Mouse (Mus musculus): ENCODE results near the gene 9930021J03Rik. TPM values are rescaled to one million over a fixed set of nuclear protein-coding genes. Genes with fewer than 3 reads are reported as not detected.
A peak's percentile ranks its signal among the peaks of the same experiment; 100 is the strongest.

The 9930021J03Rik gene
- polyA plus RNA-seq, 1 experiment from 2014 or later = 4.0 TPM

DNA sequence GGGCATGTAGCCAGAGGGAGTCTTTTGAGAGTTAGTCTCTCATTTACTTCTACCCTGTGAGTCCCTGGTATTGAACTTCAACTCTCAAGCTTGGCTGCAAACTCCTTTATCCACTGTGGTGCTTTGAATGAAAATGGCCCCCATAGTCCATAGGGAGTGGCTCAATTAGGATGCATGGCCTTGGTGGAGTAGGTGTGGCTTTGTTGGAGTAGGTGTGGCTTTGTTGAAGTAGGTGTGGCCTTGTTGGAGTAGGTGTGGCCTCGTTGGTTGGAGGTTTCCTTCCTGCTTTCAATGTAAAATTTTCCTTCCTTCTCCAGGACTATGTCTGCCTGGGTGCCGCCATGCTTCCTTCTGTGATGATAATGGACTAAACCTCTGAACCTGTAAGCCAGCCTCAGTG, 25.1 kb upstream of the 9930021J03Rik start:
- no peaks in the 10 kb centered on the region for H3K27me3 ChIP-seq (replicated peaks; ENCODE audit: low read depth, poor library complexity, severe bottlenecking)
- H3K27ac ChIP-seq (replicated peaks) = no peak overlapping the region
- no peaks in the 10 kb centered on the region for H3K36me3 ChIP-seq (replicated peaks)
- H3K4me1 ChIP-seq = no peaks in the 10 kb centered on the region
- 79% methylated on average over 2 of the region's 2 CpGs for WGBS
- no peak overlapping the region for H3K4me3 ChIP-seq
- no peaks in the 10 kb centered on the region for H3K9me3 ChIP-seq
- DNase-seq (ENCODE audit: low spot score) = no peak

DNA sequence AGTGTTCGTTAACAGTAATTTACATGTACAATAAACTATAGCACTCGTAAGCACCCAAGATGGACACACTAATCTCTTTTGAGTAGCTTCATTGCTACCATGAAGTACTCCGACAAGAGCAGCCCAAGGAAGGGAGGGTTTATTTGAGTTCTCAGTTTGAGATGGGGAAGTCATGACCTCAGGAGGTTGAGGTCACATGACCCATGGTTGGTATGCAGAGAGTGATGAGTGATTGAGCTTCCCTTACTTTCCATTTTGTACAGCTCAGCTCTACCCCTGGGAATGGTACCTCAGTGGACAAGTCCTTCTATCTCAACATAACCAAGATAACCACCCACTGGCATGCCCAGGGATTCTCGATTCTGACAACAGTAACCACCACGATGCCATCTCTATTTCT, 22.8 kb upstream of the 9930021J03Rik start:
- WGBS = 76% methylated on average over 5 of the region's 5 CpGs
- Histone ChIP-seq H3K36me3 (replicated peaks) (no peaks in the 10 kb centered on the region), H3K27ac (replicated peaks) (no peak overlapping the region)

DNA sequence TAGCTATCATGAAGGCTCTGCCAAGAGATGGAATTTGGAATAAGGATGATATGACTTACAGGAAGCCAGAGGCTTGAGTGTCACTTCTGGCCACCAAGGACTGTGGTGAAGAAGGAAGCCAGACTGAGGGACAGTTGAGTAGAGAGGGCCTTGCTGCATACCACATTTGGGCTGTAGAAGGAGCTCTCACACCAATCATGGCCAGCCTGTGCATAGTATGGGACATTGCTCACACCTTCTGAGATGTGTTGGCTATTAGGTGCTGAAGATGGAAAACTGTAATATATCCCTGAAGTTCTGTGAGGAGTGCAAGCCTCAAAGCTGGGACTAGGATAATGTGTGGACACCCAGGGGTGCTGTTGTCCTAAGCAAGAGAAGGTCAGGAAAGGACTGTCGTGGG, 20.9 kb upstream of the 9930021J03Rik start:
- 84% methylated on average over 1 of the region's 1 CpGs for WGBS
- peak; percentile 21 for DNase-seq (ENCODE audit: low spot score)
- Histone ChIP-seq H3K4me1 (peaks cover 6% of the 10 kb centered on the region; the same call in 1 of the 2 replicates), H3K36me3 (replicated peaks) (no peaks in the 10 kb centered on the region), H3K4me3 (no peak overlapping the region), H3K9me3 (no peaks in the 10 kb centered on the region), H3K27ac (replicated peaks) (no peak overlapping the region), H3K27me3 (replicated peaks; ENCODE audit: low read depth, poor library complexity, severe bottlenecking) (no peaks in the 10 kb centered on the region)

More for the DNA sequence above, 22.8 kb upstream of the 9930021J03Rik start:
- no peaks in the 10 kb centered on the region for H3K27me3 ChIP-seq (replicated peaks; ENCODE audit: low read depth, poor library complexity, severe bottlenecking)
- H3K4me1 ChIP-seq = no peaks in the 10 kb centered on the region
- no peak overlapping the region for H3K4me3 ChIP-seq
- DNase-seq (ENCODE audit: low spot score) = no peak
- no peaks in the 10 kb centered on the region for H3K9me3 ChIP-seq

DNA sequence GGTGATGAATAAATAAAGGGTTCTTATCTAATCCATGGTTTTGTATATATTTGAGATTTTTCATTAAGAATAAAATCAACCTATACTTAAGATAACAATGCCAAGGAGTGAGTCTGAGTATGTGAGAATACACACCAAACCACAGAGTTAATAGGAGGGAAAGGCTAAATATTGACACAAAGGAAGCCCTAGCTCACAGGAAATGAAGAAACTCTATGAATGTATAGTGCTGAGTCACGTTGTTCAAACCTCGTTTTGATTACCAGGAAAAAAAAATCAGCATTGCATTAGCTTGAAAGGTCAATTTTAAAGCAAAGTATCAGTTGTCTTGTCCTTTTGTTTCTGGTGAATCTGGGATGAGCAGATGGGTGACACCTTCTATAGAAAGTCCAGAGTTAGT, 19.2 kb upstream of the 9930021J03Rik start:
- WGBS = 69% methylated on average over 2 of the region's 2 CpGs
- H3K9me3 ChIP-seq = no peaks in the 10 kb centered on the region
- DNase-seq (ENCODE audit: low spot score) = no peak

DNA sequence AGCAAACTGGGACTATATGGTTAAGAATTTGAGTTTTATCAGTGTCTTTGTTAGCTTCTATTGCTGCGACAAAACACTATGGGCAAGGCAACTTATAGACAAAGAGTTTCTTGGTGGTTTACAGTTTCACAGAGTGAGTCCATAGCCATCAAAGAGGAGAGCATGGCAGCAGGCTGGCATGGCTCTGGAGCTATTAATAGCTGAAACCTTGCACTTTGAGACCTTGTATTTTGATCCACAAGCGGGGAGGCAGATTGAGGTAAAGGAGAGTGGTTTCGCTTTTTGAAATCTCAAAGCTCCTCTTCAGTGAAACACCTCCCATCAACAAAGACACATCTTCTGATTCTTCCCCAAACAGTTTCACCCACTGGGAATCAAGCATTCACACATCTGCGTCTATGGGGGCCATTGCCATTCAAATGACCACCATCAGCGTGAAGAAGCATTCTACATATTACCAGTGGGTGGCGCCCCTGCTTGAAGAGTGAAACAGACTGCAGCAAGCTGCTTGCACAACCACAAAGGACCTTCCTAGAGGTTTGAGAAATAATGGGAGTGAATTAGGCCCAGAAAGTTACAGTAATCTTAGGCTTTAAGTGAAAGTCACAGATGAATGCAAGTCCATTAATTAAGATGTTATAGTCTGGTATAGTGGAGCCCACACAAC, 18.4 kb upstream of the 9930021J03Rik start:
- Histone ChIP-seq H3K36me3 (replicated peaks) (no peaks in the 10 kb centered on the region), H3K27ac (replicated peaks) (no peak overlapping the region), H3K4me1 (peaks cover 7% of the 10 kb centered on the region; the same call in 1 of the 2 replicates), H3K4me3 (no peak overlapping the region), H3K27me3 (replicated peaks; ENCODE audit: low read depth, poor library complexity, severe bottlenecking) (no peaks in the 10 kb centered on the region), H3K9me3 (no peaks in the 10 kb centered on the region)
- peak; percentile 59 for DNase-seq (ENCODE audit: low spot score)
- 50% methylated on average over 6 of the region's 6 CpGs for WGBS

More for the DNA sequence above, 19.2 kb upstream of the 9930021J03Rik start:
- no peak overlapping the region for H3K27ac ChIP-seq (replicated peaks)
- H3K4me3 ChIP-seq = no peak overlapping the region
- H3K4me1 ChIP-seq = peaks cover 7% of the 10 kb centered on the region; the same call in 1 of the 2 replicates
- H3K27me3 ChIP-seq (replicated peaks; ENCODE audit: low read depth, poor library complexity, severe bottlenecking) = no peaks in the 10 kb centered on the region
- H3K36me3 ChIP-seq (replicated peaks) = no peaks in the 10 kb centered on the region

DNA sequence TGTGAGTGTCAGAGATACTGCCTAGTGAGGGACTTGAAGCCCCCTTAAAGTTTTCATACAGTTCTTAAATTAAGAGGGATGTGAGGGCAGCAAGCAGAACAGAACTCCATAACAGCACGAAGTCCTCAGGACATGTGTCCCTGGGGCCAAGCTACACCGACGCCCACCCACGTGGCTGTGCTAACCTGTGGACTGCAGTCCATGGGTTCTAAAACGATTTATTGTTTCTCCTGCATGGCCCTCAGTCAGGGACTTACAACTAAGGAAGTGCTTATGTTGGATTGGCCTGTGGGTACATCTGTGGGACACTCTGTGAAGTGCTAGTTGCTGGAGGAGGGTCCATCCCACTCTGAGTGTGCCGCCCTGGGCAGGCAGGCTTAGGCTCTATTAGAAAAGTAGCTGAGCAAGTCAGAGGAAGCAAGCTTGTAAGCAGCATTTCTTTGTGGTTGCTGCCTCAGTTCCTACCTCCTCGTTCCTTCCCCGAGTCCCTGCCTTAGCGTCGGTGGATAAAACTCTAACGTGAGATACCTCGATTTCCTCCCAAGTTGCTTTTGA, 17.7 kb upstream of the 9930021J03Rik start:
- Histone ChIP-seq H3K27me3 (replicated peaks; ENCODE audit: low read depth, poor library complexity, severe bottlenecking) (no peaks in the 10 kb centered on the region), H3K27ac (replicated peaks) (no peak overlapping the region), H3K36me3 (replicated peaks) (no peaks in the 10 kb centered on the region), H3K4me3 (no peak overlapping the region), H3K9me3 (no peaks in the 10 kb centered on the region), H3K4me1 (peaks cover 7% of the 10 kb centered on the region; the same call in 1 of the 2 replicates)
- DNase-seq (ENCODE audit: low spot score) = no peak
- 65% methylated on average over 12 of the region's 12 CpGs for WGBS

DNA sequence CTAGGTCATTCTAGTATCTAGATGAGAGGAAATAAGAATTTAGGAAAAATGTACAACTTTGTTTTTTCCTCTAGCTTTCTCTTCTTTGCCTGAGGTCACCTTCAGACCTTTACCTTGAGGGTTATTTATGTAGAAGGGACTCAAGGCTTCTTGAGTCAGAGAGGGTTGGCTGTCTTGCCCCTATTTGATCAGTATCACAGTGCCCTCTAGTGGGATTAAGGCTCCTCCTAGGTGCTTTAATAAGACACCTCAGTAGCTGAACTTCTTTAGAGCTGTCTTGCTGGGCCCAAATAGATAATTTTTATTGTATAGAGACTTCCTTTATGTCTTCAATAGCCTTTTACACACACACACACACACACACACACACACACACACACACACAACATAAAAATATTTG, 15.2 kb upstream of the 9930021J03Rik start:
- Histone ChIP-seq H3K4me1 (peaks cover 7% of the 10 kb centered on the region; the same call in 1 of the 2 replicates), H3K9me3 (no peaks in the 10 kb centered on the region), H3K4me3 (no peak overlapping the region), H3K27me3 (replicated peaks; ENCODE audit: low read depth, poor library complexity, severe bottlenecking) (no peaks in the 10 kb centered on the region), H3K27ac (replicated peaks) (no peak overlapping the region), H3K36me3 (replicated peaks) (no peaks in the 10 kb centered on the region)
- DNase-seq (ENCODE audit: low spot score) = peak; percentile 23

DNA sequence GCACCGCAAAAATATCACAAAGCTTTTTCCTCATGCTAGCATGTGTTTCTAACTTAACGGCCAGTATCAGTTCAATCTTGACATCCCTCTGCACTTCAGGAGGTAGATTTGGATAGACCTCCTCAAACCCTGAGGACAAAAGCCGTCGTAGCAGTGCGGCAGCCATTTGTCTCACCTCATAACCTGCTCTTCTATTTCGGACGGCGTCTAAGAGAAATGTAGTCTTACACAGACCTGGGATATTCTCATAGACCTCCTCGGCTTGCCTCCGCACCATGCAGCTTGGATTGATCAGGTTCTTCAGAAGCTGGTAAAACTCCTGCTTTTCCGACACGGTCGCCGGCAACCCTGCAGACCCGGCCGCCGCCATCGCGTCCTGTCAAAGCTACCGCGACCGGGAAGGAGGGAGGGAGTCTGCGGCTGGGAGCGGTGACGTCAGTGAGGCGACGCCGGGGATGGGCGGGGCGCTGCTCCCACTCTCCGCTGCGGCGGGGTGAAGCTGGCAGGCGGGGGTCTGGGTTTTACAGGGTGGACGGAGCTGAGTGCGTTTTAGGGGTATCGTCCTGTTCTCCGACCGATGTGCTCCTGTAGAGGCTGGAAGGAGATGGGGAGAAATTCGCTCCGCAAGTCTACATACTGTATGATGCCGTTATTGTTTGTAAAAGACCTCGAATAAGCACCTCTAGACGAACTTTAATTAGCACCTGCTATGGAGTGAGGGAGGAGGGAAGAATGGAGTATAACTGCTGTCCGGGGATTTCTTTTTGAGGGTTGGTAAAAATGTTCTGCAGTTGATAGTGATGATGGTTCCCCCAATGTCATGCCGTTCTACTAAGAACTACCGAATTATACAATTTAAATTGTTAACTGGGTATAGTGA, 7.0 kb upstream of the 9930021J03Rik start, which contains the start of gene Ranbp6:
Gene Ranbp6 (minus strand): TSS at position 394 of the 880 bp plus-strand sequence.
- DNase-seq (ENCODE audit: low spot score) = peak; percentile 92
- H3K27me3 ChIP-seq (replicated peaks; ENCODE audit: low read depth, poor library complexity, severe bottlenecking) = 0 out of 2 replicates have a peak, but pooled peaks cover 4% of the 10 kb centered on the region
- peaks cover 10% of the 10 kb centered on the region for H3K4me1 ChIP-seq
- peaks cover 33% of the 10 kb centered on the region for H3K36me3 ChIP-seq (replicated peaks)
- H3K27ac ChIP-seq (replicated peaks) = peak within 1 kb of the TSS; percentile 86
- peak within 1 kb of the TSS; percentile 83 for H3K4me3 ChIP-seq
- WGBS = 2% methylated on average over 47 of the region's 47 CpGs
- H3K9me3 ChIP-seq = no peaks in the 10 kb centered on the region

DNA sequence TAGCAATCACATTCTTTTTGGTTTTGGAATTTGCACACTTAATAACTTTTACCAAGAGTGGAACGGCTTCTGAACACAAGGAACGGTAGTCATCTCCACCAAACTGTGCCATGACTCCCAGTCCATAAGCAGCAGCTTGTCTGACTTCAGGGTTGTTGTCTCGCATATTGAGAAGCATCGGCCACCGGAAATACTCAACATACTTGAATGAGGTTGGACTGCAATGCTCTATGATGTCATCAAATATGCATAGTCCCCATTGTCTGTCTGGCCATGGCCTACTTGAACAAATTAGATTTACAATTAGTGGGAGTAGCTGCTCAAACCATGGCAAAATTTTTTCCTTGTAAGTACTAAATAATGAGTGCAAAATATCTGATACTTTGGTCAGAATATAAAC, 4.2 kb upstream of the 9930021J03Rik start:
- WGBS = 93% methylated on average over 5 of the region's 5 CpGs
- DNase-seq (ENCODE audit: low spot score) = no peak
- no peak overlapping the region for H3K4me3 ChIP-seq
- peaks cover 33% of the 10 kb centered on the region for H3K36me3 ChIP-seq (replicated peaks)
- H3K4me1 ChIP-seq = peaks cover 13% of the 10 kb centered on the region
- H3K9me3 ChIP-seq = no peaks in the 10 kb centered on the region
- H3K27me3 ChIP-seq (replicated peaks; ENCODE audit: low read depth, poor library complexity, severe bottlenecking) = 0 out of 2 replicates have a peak, but pooled peaks cover 4% of the 10 kb centered on the region
- no peak overlapping the region for H3K27ac ChIP-seq (replicated peaks)

DNA sequence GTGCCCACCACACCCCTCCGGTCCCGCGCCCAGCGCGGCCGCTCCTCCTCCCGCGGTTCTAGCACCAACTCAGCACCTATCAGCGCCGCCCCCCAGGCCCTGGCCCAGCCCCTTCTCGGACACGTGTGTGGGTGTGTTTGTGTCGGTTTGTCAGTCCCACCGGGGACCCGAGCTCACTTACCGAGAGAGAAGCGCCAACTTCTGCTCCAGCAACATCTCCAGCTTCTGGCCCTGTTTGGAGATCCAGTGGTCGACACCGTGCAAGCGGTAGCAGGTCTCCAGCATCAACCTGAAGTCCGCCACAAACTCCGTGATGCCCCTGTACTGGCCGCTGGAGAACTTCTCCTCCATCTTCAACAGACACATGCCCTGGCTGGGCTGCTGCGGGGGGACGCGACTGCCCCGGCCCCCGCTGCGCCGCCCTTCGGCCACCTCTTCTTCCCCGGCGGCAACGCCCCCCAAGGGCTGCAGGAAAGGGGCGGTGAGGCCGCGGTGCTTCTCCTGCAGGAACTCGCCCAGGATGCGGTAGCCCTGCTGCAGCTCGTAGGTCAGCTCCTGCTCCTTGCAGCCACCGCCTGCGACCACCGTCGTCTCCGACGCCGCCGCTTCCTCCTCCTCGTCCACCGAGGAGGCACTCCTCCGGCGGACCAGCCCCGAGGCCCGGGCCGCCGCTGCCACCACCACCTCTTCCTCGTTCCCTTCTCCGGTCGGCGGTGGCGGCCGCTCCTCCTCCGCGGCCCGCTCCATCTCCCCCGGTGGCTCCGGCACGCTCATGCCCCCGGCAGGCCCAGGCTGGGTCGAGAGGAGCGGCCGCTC, 480 bp downstream of the 9930021J03Rik start:
- Histone ChIP-seq H3K4me1 (peaks cover 17% of the 10 kb centered on the region), H3K27me3 (replicated peaks; ENCODE audit: low read depth, poor library complexity, severe bottlenecking) (no peaks in the 10 kb centered on the region), H3K9me3 (no peaks in the 10 kb centered on the region), H3K36me3 (replicated peaks) (peaks cover 22% of the 10 kb centered on the region), H3K4me3 (peak overlapping the region; percentile 83), H3K27ac (replicated peaks) (peak overlapping the region; percentile 97)
- under 1% methylated on average over 71 of the region's 72 CpGs for WGBS
- DNase-seq (ENCODE audit: low spot score) = peak; percentile 84

DNA sequence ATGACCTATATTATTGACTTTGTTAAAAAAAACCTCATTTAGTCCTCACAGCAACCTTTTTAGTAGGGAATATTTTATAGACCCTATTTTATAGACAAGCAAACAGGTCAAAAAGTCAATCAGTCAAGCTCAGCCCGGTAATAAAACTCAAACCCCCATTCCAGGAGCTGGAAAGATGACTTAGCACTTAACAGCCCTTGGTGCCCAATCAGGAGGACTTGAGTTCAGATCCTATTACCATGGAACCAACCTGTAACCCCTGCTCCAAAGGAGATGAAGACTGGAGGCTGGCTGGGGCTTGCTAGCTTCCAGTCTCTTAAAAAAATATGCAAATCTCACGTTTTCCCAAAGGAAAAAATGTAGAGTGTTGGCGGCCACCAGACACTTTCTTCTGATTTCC, 1.8 kb downstream of the 9930021J03Rik start:
- Histone ChIP-seq H3K27me3 (replicated peaks; ENCODE audit: low read depth, poor library complexity, severe bottlenecking) (no peaks in the 10 kb centered on the region), H3K4me1 (peaks cover 17% of the 10 kb centered on the region), H3K4me3 (peak overlapping the region; percentile 83), H3K27ac (replicated peaks) (no peak overlapping the region), H3K9me3 (no peaks in the 10 kb centered on the region), H3K36me3 (replicated peaks) (peaks cover 8% of the 10 kb centered on the region)
- no peak for DNase-seq (ENCODE audit: low spot score)
- WGBS = 64% methylated on average over 3 of the region's 3 CpGs

DNA sequence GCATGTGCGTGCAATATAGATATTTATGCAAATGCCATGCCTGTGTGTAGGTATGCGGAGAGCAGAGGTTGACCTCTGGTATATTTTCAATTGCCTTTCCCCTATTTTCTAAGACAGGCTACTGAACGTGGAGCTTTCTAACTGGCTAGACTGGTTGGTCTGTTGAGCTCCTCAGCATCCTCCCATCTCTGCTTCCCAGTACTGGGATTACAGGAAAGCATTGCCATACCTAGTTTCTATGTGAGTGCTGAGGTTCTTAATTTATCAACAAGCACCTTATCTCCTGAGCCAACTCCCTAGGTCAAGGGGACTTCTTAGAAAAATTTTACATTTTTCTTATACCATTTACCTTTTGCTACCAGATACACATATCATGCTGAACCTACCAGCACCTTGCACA, 8.4 kb downstream of the 9930021J03Rik start:
- H3K27me3 ChIP-seq (replicated peaks; ENCODE audit: low read depth, poor library complexity, severe bottlenecking) = no peaks in the 10 kb centered on the region
- peaks cover 3% of the 10 kb centered on the region; the same call in 1 of the 2 replicates for H3K4me1 ChIP-seq
- H3K27ac ChIP-seq (replicated peaks) = no peak overlapping the region
- H3K4me3 ChIP-seq = no peak overlapping the region
- DNase-seq (ENCODE audit: low spot score) = no peak
- no peaks in the 10 kb centered on the region for H3K9me3 ChIP-seq
- H3K36me3 ChIP-seq (replicated peaks) = peaks cover 7% of the 10 kb centered on the region; the same call in 1 of the 2 replicates
- 87% methylated on average over 3 of the region's 3 CpGs for WGBS
